Mouse (Mus musculus): ENCODE results near the gene H2al1h. TPM values are rescaled to one million over a fixed set of nuclear protein-coding genes. Genes with fewer than 3 reads are reported as not detected.
"Not testable (repeated sequence)": the region's sequence is repeated elsewhere in the genome, so short reads cannot be mapped to it uniquely, and the experiment has no call there.

H2al1h gene
- polyA plus RNA-seq, 1 experiment from 2014 or later: not detected

DNA sequence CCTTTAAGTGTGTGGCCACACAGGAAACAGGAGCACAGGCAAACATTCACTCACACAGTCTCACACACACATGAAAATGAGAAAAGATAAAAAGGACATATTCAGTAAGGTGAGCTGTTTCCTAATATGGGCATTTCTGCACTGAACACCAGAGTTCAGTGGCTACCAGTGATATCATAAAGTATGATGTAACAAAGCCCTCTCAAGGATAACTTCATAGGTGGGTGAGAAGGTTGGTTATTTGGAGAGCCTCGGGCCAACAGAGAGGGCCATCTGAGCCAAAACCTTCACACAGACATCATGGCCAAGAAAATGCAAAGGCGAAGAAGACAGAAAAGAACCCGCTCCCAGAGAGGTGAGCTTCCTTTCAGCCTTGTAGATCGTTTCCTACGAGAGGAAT, 3.1 kb downstream of the H2al1h start, which contains the start of gene H2al1i:
H2al1i (plus strand) TSS at position 301 of the 400 bp plus-strand sequence.
- DNase-seq (ENCODE audit: low spot score); H3K36me3 ChIP-seq; H3K4me3 ChIP-seq; H3K27ac ChIP-seq; H3K9me3 ChIP-seq; H3K4me1 ChIP-seq; H3K27me3 ChIP-seq (ENCODE audit: insufficient read depth, poor library complexity, severe bottlenecking): not testable (repeated sequence)
- WGBS: 86% methylated on average over 2 of the region's 5 CpGs

DNA sequence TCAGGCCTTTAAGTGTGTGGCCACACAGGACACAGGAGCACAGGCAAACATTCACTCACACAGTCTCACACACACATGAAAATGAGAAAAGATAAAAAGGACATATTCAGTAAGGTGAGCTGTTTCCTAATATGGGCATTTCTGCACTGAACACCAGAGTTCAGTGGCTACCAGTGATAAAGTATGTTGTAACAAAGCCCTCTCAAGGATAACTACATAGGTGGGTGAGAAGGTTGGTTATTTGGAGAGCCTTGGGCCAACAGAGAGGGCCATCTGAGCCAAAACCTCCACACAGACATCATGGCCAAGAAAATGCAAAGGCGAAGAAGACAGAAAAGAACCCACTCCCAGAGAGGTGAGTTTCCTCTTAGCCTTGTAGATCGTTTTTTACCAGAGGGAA, 6.2 kb downstream of the H2al1h start, which contains the start of gene H2al1j:
H2al1j (plus strand) TSS at position 301 of the 400 bp plus-strand sequence.
- WGBS: 83% methylated on average over 2 of the region's 2 CpGs
- H3K27ac ChIP-seq; H3K27me3 ChIP-seq (ENCODE audit: insufficient read depth, poor library complexity, severe bottlenecking); DNase-seq (ENCODE audit: low spot score); H3K9me3 ChIP-seq; H3K4me3 ChIP-seq; H3K4me1 ChIP-seq; H3K36me3 ChIP-seq: not testable (repeated sequence)

DNA sequence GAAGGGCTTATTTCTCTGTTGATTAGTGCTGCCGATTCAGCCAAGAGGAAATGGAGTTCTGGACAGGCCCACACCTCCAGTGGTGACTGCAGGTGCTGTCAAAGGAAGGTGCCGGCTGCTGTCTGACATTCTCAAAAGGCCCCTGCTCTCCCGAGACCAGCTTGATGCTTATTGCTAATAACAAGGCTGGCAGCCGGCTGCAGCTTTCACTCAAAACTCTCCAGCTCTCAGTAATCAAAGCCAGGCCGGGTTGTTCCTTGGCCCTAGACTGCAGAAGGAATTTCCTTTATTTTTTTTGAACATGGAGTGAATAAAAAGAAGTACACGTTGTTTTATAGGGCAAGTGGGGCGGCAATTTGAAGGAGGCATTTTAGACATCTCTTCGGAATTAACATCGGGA, 24.5 kb downstream of the H2al1h start:
- H3K9me3 ChIP-seq: no peaks in the 10 kb centered on the region
- H3K36me3 ChIP-seq: no peaks in the 10 kb centered on the region
- no peaks in the 10 kb centered on the region for H3K4me1 ChIP-seq
- no peak for DNase-seq (ENCODE audit: low spot score)
- WGBS: 71% methylated on average over 9 of the region's 9 CpGs
- no peak overlapping the region for H3K27ac ChIP-seq
- no peak overlapping the region for H3K4me3 ChIP-seq
- no peaks in the 10 kb centered on the region; the same call in 1 of the 2 replicates for H3K27me3 ChIP-seq (ENCODE audit: insufficient read depth, poor library complexity, severe bottlenecking)

DNA sequence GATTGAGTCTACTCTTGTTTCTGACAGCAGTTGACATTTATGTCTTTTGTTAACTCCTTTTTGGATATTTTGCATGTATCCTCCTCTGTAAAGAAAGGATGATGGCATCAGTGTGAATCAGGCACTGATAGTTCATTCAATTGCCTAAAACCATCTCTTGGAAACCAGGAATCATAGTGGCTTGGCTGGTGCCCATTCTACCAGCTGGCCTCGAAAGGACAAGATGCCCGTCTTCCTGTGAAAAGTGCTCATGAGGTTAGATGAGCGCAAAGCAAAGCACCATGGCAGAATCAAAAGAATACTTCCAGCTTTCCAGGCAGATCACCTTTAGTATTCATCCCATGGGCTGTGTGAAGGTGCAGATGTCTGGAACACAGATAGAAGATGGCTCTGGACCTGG, 25.5 kb downstream of the H2al1h start:
- H3K36me3 ChIP-seq: no peaks in the 10 kb centered on the region
- no peak for DNase-seq (ENCODE audit: low spot score)

DNA sequence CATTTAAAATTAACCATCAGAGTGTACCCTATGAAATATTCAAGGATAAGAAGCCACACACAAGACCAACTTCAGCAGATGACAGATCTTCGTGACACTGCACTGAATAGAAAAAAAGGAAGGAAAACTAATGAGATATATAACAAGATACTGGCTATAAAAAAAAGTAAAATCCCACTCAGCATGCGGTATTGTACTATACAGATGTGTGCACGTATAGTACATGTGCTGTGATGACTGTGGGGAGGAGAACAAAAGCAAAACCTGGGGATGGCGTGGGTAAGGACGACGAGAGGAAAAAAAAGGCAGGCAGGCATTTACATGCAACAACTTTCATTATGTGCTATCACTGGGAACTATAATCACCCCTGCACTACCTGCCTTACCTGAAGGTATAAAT, 39.5 kb downstream of the H2al1h start:
- no peak overlapping the region for H3K27ac ChIP-seq
- H3K36me3 ChIP-seq: no peaks in the 10 kb centered on the region
- DNase-seq (ENCODE audit: low spot score): no peak
- no peaks in the 10 kb centered on the region for H3K9me3 ChIP-seq
- no peaks in the 10 kb centered on the region for H3K4me1 ChIP-seq
- H3K4me3 ChIP-seq: no peak overlapping the region
- H3K27me3 ChIP-seq (ENCODE audit: insufficient read depth, poor library complexity, severe bottlenecking): peaks cover 36% of the 10 kb centered on the region; the same call in 1 of the 2 replicates
- 78% methylated on average over 6 of the region's 6 CpGs for WGBS

More for the DNA sequence above, 25.5 kb downstream of the H2al1h start:
- Histone ChIP-seq H3K4me1 (no peaks in the 10 kb centered on the region), H3K4me3 (no peak overlapping the region), H3K9me3 (no peaks in the 10 kb centered on the region), H3K27ac (no peak overlapping the region), H3K27me3 (ENCODE audit: insufficient read depth, poor library complexity, severe bottlenecking) (no peaks in the 10 kb centered on the region; the same call in 1 of the 2 replicates)
- WGBS: 79% methylated on average over 3 of the region's 3 CpGs

DNA sequence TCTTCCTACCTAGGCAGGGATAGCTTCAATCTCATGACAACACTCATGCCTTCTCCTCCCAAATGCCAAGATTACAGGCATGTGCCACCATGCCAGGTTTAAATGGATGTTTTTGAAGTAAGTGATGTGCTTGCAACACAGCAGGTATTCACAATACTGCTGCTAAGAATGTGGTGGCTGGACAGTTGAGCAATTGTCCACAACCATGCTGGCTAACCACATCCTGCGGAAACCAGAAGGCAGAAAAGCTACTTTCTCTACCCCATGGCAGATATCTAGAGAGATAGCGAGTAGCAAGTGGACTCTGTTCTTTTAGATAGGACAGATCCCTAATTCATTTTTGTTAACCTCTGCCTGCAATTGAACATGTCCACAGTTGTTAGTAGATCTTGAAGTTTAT, 40.0 kb downstream of the H2al1h start:
- WGBS: 84% methylated on average over 2 of the region's 2 CpGs
- Histone ChIP-seq H3K36me3 (no peaks in the 10 kb centered on the region), H3K4me3 (no peak overlapping the region), H3K9me3 (no peaks in the 10 kb centered on the region), H3K27ac (no peak overlapping the region), H3K4me1 (no peaks in the 10 kb centered on the region), H3K27me3 (ENCODE audit: insufficient read depth, poor library complexity, severe bottlenecking) (peaks cover 35% of the 10 kb centered on the region; the same call in 1 of the 2 replicates)
- no peak for DNase-seq (ENCODE audit: low spot score)

DNA sequence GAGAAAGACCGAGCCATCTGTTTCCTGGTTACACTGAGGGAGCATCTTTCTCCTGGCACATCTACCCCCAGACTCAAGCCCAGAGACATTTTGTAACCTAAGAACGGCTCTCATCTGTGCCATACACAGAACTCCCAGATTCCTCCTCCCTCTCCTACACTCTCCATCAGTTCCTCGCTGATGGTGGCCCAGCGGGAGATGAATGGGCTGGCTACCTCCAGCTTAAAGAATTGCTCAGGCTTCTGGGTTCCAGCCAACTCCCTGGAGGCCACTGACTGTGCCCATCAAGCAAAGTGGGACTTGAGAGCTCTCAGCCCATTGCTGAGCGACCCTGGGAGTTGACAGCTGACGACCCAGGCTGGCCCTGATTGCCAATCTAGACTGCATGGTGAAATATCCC, 42.6 kb downstream of the H2al1h start:
- Histone ChIP-seq H3K27me3 (ENCODE audit: insufficient read depth, poor library complexity, severe bottlenecking) (peaks cover 31% of the 10 kb centered on the region; the same call in 1 of the 2 replicates), H3K36me3 (no peaks in the 10 kb centered on the region), H3K9me3 (no peaks in the 10 kb centered on the region), H3K27ac (no peak overlapping the region), H3K4me3 (no peak overlapping the region), H3K4me1 (no peaks in the 10 kb centered on the region)
- DNase-seq (ENCODE audit: low spot score): no peak
- 67% methylated on average over 6 of the region's 6 CpGs for WGBS

DNA sequence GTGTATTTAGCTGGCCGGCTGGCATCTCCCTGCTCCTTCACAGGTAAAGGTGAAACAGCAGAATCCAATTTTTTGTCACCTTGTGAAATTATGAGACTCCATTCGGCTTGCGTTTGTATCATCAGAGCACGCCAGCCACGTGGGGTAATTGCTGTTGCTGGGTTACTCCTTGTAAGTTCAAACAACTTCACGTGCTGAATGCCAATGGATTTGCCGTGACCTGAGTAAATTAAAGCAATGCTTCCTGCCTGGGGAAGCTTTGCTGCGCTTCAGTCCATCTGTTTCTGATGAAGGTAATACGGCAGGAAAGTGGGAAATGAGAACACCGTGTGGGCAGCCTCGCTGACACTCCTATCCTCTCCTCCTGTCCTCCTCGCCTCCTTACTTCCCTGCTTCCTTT, 43.9 kb downstream of the H2al1h start:
- WGBS: 73% methylated on average over 12 of the region's 12 CpGs
- Histone ChIP-seq H3K27me3 (ENCODE audit: insufficient read depth, poor library complexity, severe bottlenecking) (peaks cover 20% of the 10 kb centered on the region; the same call in 1 of the 2 replicates), H3K9me3 (no peaks in the 10 kb centered on the region), H3K4me3 (no peak overlapping the region), H3K36me3 (no peaks in the 10 kb centered on the region), H3K4me1 (no peaks in the 10 kb centered on the region), H3K27ac (no peak overlapping the region)
- no peak for DNase-seq (ENCODE audit: low spot score)

Other genes with a start within 250 kb of the H2al1h start
- not detected in 2 replicates for gene H2al1a, start 22.2 kb upstream of the H2al1h start, polyA plus RNA-seq (2016; fragmentation: Nextera tagmentation; extraction: Ambion mirVana)
- not detected in 2 replicates for gene H2al1b, start 19.1 kb upstream of the H2al1h start, polyA plus RNA-seq (2016; fragmentation: Nextera tagmentation; extraction: Ambion mirVana)
- not detected in 2 replicates for gene H2al1c, start 15.8 kb upstream of the H2al1h start, polyA plus RNA-seq (2016; fragmentation: Nextera tagmentation; extraction: Ambion mirVana)
- not detected in 2 replicates for gene H2al1d, start 12.7 kb upstream of the H2al1h start, polyA plus RNA-seq (2016; fragmentation: Nextera tagmentation; extraction: Ambion mirVana)
- gene H2al1e, start 9.6 kb upstream of the H2al1h start, polyA plus RNA-seq (2016; fragmentation: Nextera tagmentation; extraction: Ambion mirVana): not detected in 2 replicates
- gene H2al1f, start 6.3 kb upstream of the H2al1h start, polyA plus RNA-seq (2016; fragmentation: Nextera tagmentation; extraction: Ambion mirVana): not detected in 2 replicates
- gene H2al1g, start 3.2 kb upstream of the H2al1h start, polyA plus RNA-seq (2016; fragmentation: Nextera tagmentation; extraction: Ambion mirVana): not detected in 2 replicates
- gene H2al1i, start 3.2 kb downstream of the H2al1h start, polyA plus RNA-seq (2016; fragmentation: Nextera tagmentation; extraction: Ambion mirVana): not detected in 2 replicates
- not detected in 2 replicates for gene H2al1j, start 6.3 kb downstream of the H2al1h start, polyA plus RNA-seq (2016; fragmentation: Nextera tagmentation; extraction: Ambion mirVana)

Data from heart, embryonic 10.5 days (tissue).